Mouse (Mus musculus) forebrain, postnatal 0 days (tissue): ENCODE results near the gene Carhsp1. TPM values are rescaled to one million over a fixed set of nuclear protein-coding genes. Genes with fewer than 3 reads are reported as not detected.

Source experiments
- ATAC-seq: fragments of 200-750 bp; cut with Nextera tagmentation; 2 replicates; pipeline ENCODE4 v1.8.0; 2017; ENCODE audit warnings: mild to moderate bottlenecking, moderate library complexity
- DNase-seq: peaks from one replicate; pipeline ENCODE4 v3.0.0-alpha.2; 2015
- H3K27ac ChIP-seq: fragments of 300-500 bp; sonication (generic); 2 replicates; pipeline ENCODE4 v1.5.1; 2014; ENCODE audit warnings: low read depth, mild to moderate bottlenecking, antibody characterized with exemption, low read length, moderate library complexity, mixed read lengths
- H3K27me3 ChIP-seq: fragments of 300-500 bp; sonication (generic); 2 replicates; pipeline ENCODE4 v1.6.1; 2014; ENCODE audit warnings: mild to moderate bottlenecking, low read length, mixed read lengths; ENCODE audit not compliant: insufficient read depth
- H3K36me3 ChIP-seq: fragments of 300-500 bp; sonication (generic); 2 replicates; pipeline ENCODE4 v1.6.1; 2014; ENCODE audit warnings: mild to moderate bottlenecking, moderate library complexity; ENCODE audit not compliant: insufficient read depth
- H3K4me1 ChIP-seq: fragments of 300-500 bp; sonication (generic); 2 replicates; pipeline ENCODE4 v1.6.1; 2014; ENCODE audit warnings: antibody characterized with exemption; ENCODE audit not compliant: insufficient read depth
- H3K4me2 ChIP-seq: fragments of 300-500 bp; sonication (generic); 2 replicates; pipeline ENCODE4 v1.6.1; 2014; ENCODE audit warnings: low read depth, mild to moderate bottlenecking, moderate library complexity
- H3K4me3 ChIP-seq: fragments of 300-500 bp; sonication (generic); 2 replicates; pipeline ENCODE4 v1.5.1; 2014; ENCODE audit warnings: low read depth, low read length, mixed read lengths
- H3K9ac ChIP-seq: fragments of 300-500 bp; sonication (generic); 2 replicates; pipeline ENCODE4 v1.6.1; 2014; ENCODE audit warnings: mild to moderate bottlenecking
- H3K9me3 ChIP-seq: fragments of 300-500 bp; sonication (generic); 2 replicates; pipeline ENCODE4 v1.6.1; 2016; ENCODE audit warnings: low read length
- CTCF ChIP-seq: sonication (generic); IDR thresholded peaks from 2 replicates; pipeline ENCODE4 v1.5.1; 2016; ENCODE audit warnings: antibody characterized with exemption, control low read depth, low read depth
- WGBS: fragments of 180-500 bp; shearing (Covaris S2); extraction: QIAGEN DNeasy Blood & Tissue Kit; methylation state at CpG from one replicate; pipeline ENCODE4 v1.1.7; 2014; 5-methylcytosine and 5-hydroxymethylcytosine counted together
- microRNA-seq, 2 experiments: library from miRNA; unstranded; fragments of <30 nt; microRNA quantifications; one replicate each; pipeline ENCODE4; 2016
- polyA plus RNA-seq: library from polyadenylated mRNA; unstranded; fragments of >200 nt; fragmentation: Nextera tagmentation; extraction: Ambion mirVana; gene quantifications from 2 replicates; pipeline ENCODE4 v1.2.1, GENCODE M21; 2015
- total RNA-seq: library from RNA; depleted of rRNA; stranded (reverse); fragments of >200 nt; gene quantifications from 2 replicates; pipeline ENCODE4 v1.2.3, GENCODE M21; 2014; rRNA removed

The Carhsp1 gene
- total and polyA plus RNA-seq, 2 experiments from 2014 or later: 142 to 144 TPM

DNA sequence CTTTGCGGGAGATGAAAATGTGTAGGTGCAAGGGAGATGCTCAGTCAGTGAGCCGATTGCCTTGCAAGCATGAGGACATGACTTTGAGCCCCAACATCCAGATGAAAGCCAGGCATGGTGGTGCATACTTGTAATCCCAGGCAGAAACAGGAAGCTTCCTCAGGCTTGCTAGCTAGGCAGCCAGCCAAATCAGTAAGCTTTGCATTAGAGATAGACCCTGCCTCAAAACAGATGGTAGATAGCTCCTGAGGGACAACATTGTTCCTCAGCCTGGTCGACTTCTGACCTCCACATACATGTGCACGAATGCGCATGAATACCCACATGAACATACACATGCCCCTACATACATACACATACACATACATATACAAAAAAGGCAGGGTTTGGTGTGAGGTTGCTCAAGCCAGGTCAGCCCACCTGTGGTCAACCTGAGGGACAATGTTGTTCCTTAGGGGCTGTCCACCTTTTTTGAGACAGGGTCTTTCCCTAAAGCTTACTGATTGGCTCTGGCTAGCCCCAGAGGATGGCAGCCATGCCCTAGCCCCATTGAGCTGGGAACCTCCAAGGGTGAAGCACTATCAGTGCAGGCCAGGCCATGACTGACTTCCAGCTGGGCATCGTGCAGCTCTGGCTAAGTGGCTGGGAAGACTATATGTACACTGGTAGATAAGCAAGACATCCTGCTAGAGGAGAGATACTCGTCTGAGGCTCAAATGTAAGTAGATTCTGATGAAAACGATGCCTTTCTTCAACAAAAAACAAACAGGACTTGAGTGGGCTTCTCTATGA, 59.5 kb downstream of the Carhsp1 start:
- no peak for ATAC-seq
- no peaks in the 10 kb centered on the region; the same call in 1 of the 2 replicates for H3K27me3 ChIP-seq
- H3K9me3 ChIP-seq: no peaks in the 10 kb centered on the region
- WGBS: 89% methylated on average over 8 of the region's 8 CpGs
- H3K27ac ChIP-seq: no peak overlapping the region
- no peaks in the 10 kb centered on the region for H3K4me1 ChIP-seq
- peaks cover 18% of the 10 kb centered on the region for H3K36me3 ChIP-seq
- no peak overlapping the region for H3K4me2 ChIP-seq
- no peak overlapping the region for H3K4me3 ChIP-seq
- no peak overlapping the region for H3K9ac ChIP-seq
- TF ChIP-seq CTCF: no peak
- no peak for DNase-seq

DNA sequence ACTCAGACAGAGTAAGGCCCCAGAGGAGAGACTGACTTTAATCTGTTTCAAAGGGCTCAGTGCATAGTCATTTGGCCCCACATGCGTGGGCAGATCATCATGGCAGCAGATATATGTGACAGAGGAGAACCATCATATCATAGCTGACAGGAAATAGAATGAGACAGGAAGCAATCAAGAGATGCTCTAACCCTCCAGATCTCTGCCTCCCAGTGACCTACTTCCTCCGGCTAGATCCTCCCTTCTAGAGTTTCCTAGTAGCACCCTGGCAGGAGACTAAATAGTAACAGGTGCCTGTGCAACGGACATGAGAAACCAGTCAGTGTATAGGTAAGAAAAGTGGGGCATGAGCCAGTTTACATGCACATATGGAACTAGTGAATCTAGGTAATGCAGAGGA, 61.6 kb downstream of the Carhsp1 start:
- Histone ChIP-seq H3K27me3 (no peaks in the 10 kb centered on the region; the same call in 1 of the 2 replicates), H3K4me3 (no peak overlapping the region), H3K36me3 (peaks cover 17% of the 10 kb centered on the region), H3K4me1 (no peaks in the 10 kb centered on the region), H3K4me2 (no peak overlapping the region), H3K9me3 (no peaks in the 10 kb centered on the region), H3K27ac (no peak overlapping the region), H3K9ac (no peak overlapping the region)
- no peak for TF ChIP-seq CTCF
- WGBS: 91% methylated on average over 3 of the region's 3 CpGs
- no peak for DNase-seq
- ATAC-seq: no peak

Small RNAs within 50 kb of the gene (microRNA-seq; reads per million reads assigned to microRNA genes)
- 0 reads per million in 2 experiments for gene Gm22137

Other genes starting within 250 kb of the Carhsp1 start
- 0.92 TPM in 1 of 2 replicates, not detected in the other for gene Tmem114, start 247.0 kb downstream of the Carhsp1 start, total RNA-seq
- 0.36 and 0.88 TPM in 2 replicates for gene Tmem114, start 247.0 kb downstream of the Carhsp1 start, polyA plus RNA-seq
- 34.8 and 61.6 TPM in 2 replicates for gene Mettl22, start 201.4 kb downstream of the Carhsp1 start, total RNA-seq
- gene Mettl22, start 201.4 kb downstream of the Carhsp1 start, polyA plus RNA-seq: 85.9 and 94.3 TPM in 2 replicates
- gene Abat, start 158.7 kb downstream of the Carhsp1 start, total RNA-seq: 76.1 and 104 TPM in 2 replicates
- gene Abat, start 158.7 kb downstream of the Carhsp1 start, polyA plus RNA-seq: 54.9 and 69.4 TPM in 2 replicates
- 32.0 and 36.5 TPM in 2 replicates for gene Pmm2, start 34.5 kb downstream of the Carhsp1 start, total RNA-seq
- 24.6 and 27.3 TPM in 2 replicates for gene Pmm2, start 34.5 kb downstream of the Carhsp1 start, polyA plus RNA-seq
- 19.3 and 22.9 TPM in 2 replicates for gene Tmem186, start 34.4 kb downstream of the Carhsp1 start, total RNA-seq
- 11.7 and 16.3 TPM in 2 replicates for gene Tmem186, start 34.4 kb downstream of the Carhsp1 start, polyA plus RNA-seq
- not detected in 2 replicates for gene Gm5767, start 8.6 kb upstream of the Carhsp1 start, total RNA-seq
- not detected in 2 replicates for gene Gm5767, start 8.6 kb upstream of the Carhsp1 start, polyA plus RNA-seq
- 119 and 200 TPM in 2 replicates for gene Usp7, start 120.2 kb upstream of the Carhsp1 start, total RNA-seq
- 14.5 and 18.9 TPM in 2 replicates for gene Usp7, start 120.2 kb upstream of the Carhsp1 start, polyA plus RNA-seq
- 63.7 and 80.2 TPM in 2 replicates for gene 1810013L24Rik, start 157.9 kb upstream of the Carhsp1 start, total RNA-seq
- 8.2 and 15.9 TPM in 2 replicates for gene 1810013L24Rik, start 157.9 kb upstream of the Carhsp1 start, polyA plus RNA-seq